Mouse (Mus musculus): ENCODE measurements around the gene Btbd2.

- TF ChIP-seq CTCF (IDR thresholded peaks at IDR 0.05; ENCODE audit: insufficient read depth, low read depth, low read length), result no peak
- no peak for TF ChIP-seq POLR2A (IDR thresholded peaks at IDR 0.05; ENCODE audit: insufficient read depth, low read depth, low read length)
Measured at GRCm38 (mm10) chr10:80653156-80653720, 3.6 kb downstream of the Btbd2 start.

Data from olfactory bulb, adult 2 months (tissue).